Mouse (Mus musculus) cortical plate, adult 2 months (tissue): Measurements from ENCODE around the gene Ephx4.

ENCODE experiments used
- CTCF ChIP-seq: fragments of 200-500 bp; IDR thresholded peaks from 2 replicates; pipeline ENCODE4 v1.5.1; 2011; ENCODE audit warnings: mild to moderate bottlenecking, control low read depth, low read length; ENCODE audit not compliant: insufficient read depth; ENCODE audit errors: extremely low read depth
- POLR2A ChIP-seq: fragments of 200-500 bp; IDR thresholded peaks from 2 replicates; pipeline ENCODE4 v1.6.1; 2011; ENCODE audit warnings: mild to moderate bottlenecking, low read length, control low read depth; ENCODE audit not compliant: insufficient read depth; ENCODE audit errors: extremely low read depth

GRCm38 (mm10) chr5:107355801-107356200 lies 46.7 kb upstream of the Ephx4 start:
- TF ChIP-seq POLR2A (no peak), CTCF (no peak)
